Mouse (Mus musculus) left cerebral cortex, adult 6 months (tissue): Measurements from ENCODE around the gene Spata48. TPM values are rescaled to one million over a fixed set of nuclear protein-coding genes. Genes with fewer than 3 reads are reported as not detected.

Experiments used
- long read RNA-seq, 2 experiments: library from polyadenylated mRNA; unstranded; transcript quantifications; one replicate each; pipeline ENCODE4 v2.0.0; 2019 to 2020
- polyA plus RNA-seq: library from polyadenylated mRNA; unstranded; fragments of <200 nt; fragmentation: Nextera tagmentation; gene quantifications from 2 replicates; pipeline ENCODE4 v1.2.3, GENCODE M21; 2021

The Spata48 gene
- 0.11 and 0.13 TPM in 2 replicates for polyA plus RNA-seq
- long read RNA-seq, experiment 1, partial matches to known transcripts: 0 of 3 reads
- long read RNA-seq, experiment 1, other reads (novel, unspliced or antisense): 3 of 3 reads
- long read RNA-seq, experiment 2, partial matches to known transcripts: 0 of 2 reads
- long read RNA-seq, experiment 2, other reads (novel, unspliced or antisense): 2 of 2 reads

DNA sequence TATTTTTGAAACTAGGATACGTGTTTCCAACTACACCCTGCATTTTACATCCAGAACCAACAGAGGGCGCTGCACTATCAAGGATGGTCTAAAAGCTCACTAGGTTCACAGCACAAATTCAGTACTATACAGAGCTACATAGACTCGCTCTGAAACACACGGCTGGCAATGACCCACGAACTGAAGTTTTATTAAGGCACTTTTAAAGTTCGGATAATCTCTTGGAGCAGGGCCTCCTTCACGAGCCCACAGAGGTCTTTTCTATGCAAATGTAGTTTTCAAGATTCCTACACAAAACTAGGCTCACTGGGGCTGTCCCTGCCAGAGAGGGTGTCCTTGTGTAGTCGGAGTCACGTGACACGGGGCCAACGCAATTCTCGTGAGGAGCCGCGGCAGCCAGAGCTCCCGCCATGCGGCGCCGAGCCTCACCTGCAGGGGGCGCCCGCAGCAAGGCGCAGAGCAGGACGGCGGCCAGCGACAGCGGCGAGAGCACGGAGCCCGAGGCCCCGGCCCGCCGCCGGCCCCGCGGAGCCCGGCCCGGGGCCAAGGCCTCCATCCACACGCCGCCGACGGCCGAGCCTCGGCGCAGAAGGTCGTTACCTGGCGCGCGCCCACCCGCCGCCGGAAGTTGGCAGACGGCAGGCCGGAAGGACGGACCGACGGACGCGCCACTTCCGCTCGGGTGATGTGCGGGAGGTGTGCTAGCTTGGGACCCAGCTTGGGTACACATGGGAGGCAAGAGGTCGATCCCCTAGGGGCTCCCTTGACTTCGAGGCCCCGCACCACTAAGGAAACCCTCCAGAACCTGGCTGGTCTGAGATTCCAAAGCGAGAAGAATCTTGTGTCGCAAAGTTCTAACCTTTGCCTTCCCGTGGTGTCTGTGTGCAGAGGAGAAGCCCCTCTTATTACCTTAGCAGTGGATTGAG is at the start of gene Spata48, which contains the start of gene Zpbp:
Gene Spata48, plus strand, starts transcription at position 460 of the 926 bp plus-strand sequence.
Gene Zpbp, minus strand, starts transcription at position 774 of the 926 bp plus-strand sequence.

Other genes with a start within 250 kb of the Spata48 start
- 0.21 and 0.69 TPM in 2 replicates for gene Zpbp, start 314 bp downstream of the Spata48 start, polyA plus RNA-seq
- not detected in 2 replicates for gene 4930512M02Rik, start 165.7 kb downstream of the Spata48 start, polyA plus RNA-seq
- 0.48 and 1.5 TPM in 2 replicates for gene Ikzf1, start 222.9 kb downstream of the Spata48 start, polyA plus RNA-seq